15 mouse cellular contexts compared by ENCODE assay signal in the genomic region with DNA sequence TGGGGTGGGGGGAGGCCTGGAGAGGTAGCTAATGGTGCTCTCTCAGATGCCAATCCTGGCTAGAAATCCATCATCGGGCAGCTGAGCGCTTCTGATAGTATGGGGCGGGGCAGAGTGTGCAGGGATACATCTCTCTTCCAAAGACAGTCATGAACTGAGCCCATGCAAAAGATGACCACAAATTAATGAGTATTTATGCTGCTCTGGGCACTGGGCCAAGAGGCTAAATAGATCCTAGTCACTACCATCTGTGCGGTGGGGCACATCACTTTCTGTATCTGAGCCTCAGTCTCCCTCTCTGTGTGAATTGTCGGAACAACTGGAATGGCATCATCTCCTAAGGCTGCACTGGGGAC. TPM values are rescaled to one million over a fixed set of nuclear protein-coding genes. Genes with fewer than 3 reads are reported as not detected.
DNase-seq lines count a peak whose midpoint lies in the region; ATAC-seq and TF ChIP-seq lines count a peak whose summit lies in the region.
"Had no signal": no experiment of that assay in that cellular context is flagged by ENCODE, and none has a peak within 500 bp of the region (broad histone marks: within the 10 kb centered on the region; RNA-seq: fewer than 3 reads in every experiment).

No protein-coding gene starts in this region.

- peaks cover 22% of the 10 kb centered on the region for H3K4me1 ChIP-seq in cerebellum, adult 2 months (ENCODE audit: control insufficient read depth, insufficient read depth, low read length)
- peaks cover 22% of the 10 kb centered on the region for H3K4me1 ChIP-seq in forebrain, embryonic 16.5 days (replicated peaks; ENCODE audit: control insufficient read depth, insufficient read depth, low read length)
- peaks cover 21% of the 10 kb centered on the region for H3K4me1 ChIP-seq in midbrain, embryonic 14.5 days (ENCODE audit: control insufficient read depth, insufficient read depth, low read length)

- no peak for TF ChIP-seq POLR2A in cerebellum, adult 2 months (IDR thresholded peaks at IDR 0.05; ENCODE audit: borderline replicate concordance, insufficient read depth, low read length)

- no peak overlapping the region for H3K4me2 ChIP-seq in forebrain, embryonic 16.5 days (ENCODE audit: low read length)
- no peak overlapping the region for H3K4me2 ChIP-seq in midbrain, embryonic 14.5 days (ENCODE audit: low read length)
- H3K4me2 ChIP-seq: limb, embryonic 13.5 days had no signal

- no peak overlapping the region for H3K4me3 ChIP-seq in cerebellum, adult 2 months (replicated peaks; ENCODE audit: insufficient read depth, low read depth, low read length)
- H3K4me3 ChIP-seq in forebrain, embryonic 16.5 days (replicated peaks; ENCODE audit: low read length) = no peak overlapping the region
- no peak overlapping the region for H3K4me3 ChIP-seq in midbrain, embryonic 14.5 days (replicated peaks; ENCODE audit: low read depth, low read length)
- H3K4me3 ChIP-seq: gastrocnemius, adult 2 months; limb, embryonic 13.5 days had no signal

- intact Hi-C loops in left cerebral cortex, postnatal 4 days (cut with DNase I) = no loop called here

- TF ChIP-seq CTCF in cerebellum, adult 2 months (IDR thresholded peaks at IDR 0.05; ENCODE audit: borderline replicate concordance, insufficient read depth, low read depth, low read length) = no peak

- H3K27ac ChIP-seq in cerebellum, adult 2 months (ENCODE audit: insufficient read depth, low read length) = no peak overlapping the region
- H3K27ac ChIP-seq in forebrain, embryonic 16.5 days (ENCODE audit: low read length) = no peak overlapping the region
- H3K27ac ChIP-seq in midbrain, embryonic 14.5 days (replicated peaks; ENCODE audit: low read depth, low read length) = no peak overlapping the region
- H3K27ac ChIP-seq: gastrocnemius, adult 2 months; kidney, postnatal 0 days; limb, embryonic 13.5 days had no signal

- no peaks in the 10 kb centered on the region for H3K27me3 ChIP-seq in cerebellum, adult 2 months (ENCODE audit: control insufficient read depth, insufficient read depth, low read length)
- H3K27me3 ChIP-seq in forebrain, embryonic 16.5 days (replicated peaks; ENCODE audit: control insufficient read depth, insufficient read depth, low read length) = no peaks in the 10 kb centered on the region
- no peaks in the 10 kb centered on the region for H3K27me3 ChIP-seq in midbrain, embryonic 14.5 days (ENCODE audit: control insufficient read depth, insufficient read depth, low read length)

- ATAC-seq in forebrain, embryonic 16.5 days = peak; percentile 22; the same call in 1 of the 2 replicates
- no peak; the same call in 1 of the 2 replicates for ATAC-seq in midbrain, embryonic 14.5 days (ENCODE audit: low FRiP score, low TSS enrichment)

- peak; percentile 34 to 43 for DNase-seq in cerebellum, adult 2 months
- DNase-seq in cerebellum, adult 11 months = no peak
- DNase-seq in left cerebral cortex, postnatal 4 days = peak; percentile 74
- no peak for DNase-seq in left cerebral cortex, adult 9 months (ENCODE audit: low spot score in 2 of 2)
- DNase-seq in midbrain, embryonic 14.5 days = peak; percentile 59
- DNase-seq in right cerebral cortex, postnatal 4 days = no peak
- DNase-seq in embryo, embryonic 11 days = no peak
- DNase-seq: adrenal gland, postnatal 25 days; gastrocnemius, adult 2 months; heart, postnatal 4 days; lung, adult 18-20 months; thymus, postnatal 36 days had no signal

- H3K9me3 ChIP-seq in forebrain, embryonic 16.5 days (ENCODE audit: control insufficient read depth, low read length) = no peaks in the 10 kb centered on the region
- H3K9me3 ChIP-seq in midbrain, embryonic 14.5 days (ENCODE audit: control insufficient read depth, low read length) = no peaks in the 10 kb centered on the region
- H3K9me3 ChIP-seq: limb, embryonic 13.5 days had no signal

- no peak overlapping the region for H3K9ac ChIP-seq in forebrain, embryonic 16.5 days (replicated peaks; ENCODE audit: low read depth, low read length)
- no peak overlapping the region for H3K9ac ChIP-seq in midbrain, embryonic 14.5 days (replicated peaks; ENCODE audit: low read length)
- H3K9ac ChIP-seq: limb, embryonic 13.5 days had no signal

- no peaks in the 10 kb centered on the region for H3K36me3 ChIP-seq in forebrain, embryonic 16.5 days (ENCODE audit: control insufficient read depth, insufficient read depth)
- no peaks in the 10 kb centered on the region for H3K36me3 ChIP-seq in midbrain, embryonic 14.5 days (ENCODE audit: control insufficient read depth, insufficient read depth, low read length)
- H3K36me3 ChIP-seq: limb, embryonic 13.5 days had no signal

- WGBS in cerebellum, adult 2 months = 52% methylated on average over 5 of the region's 5 CpGs
- WGBS in forebrain, embryonic 16.5 days = 58% methylated on average over 5 of the region's 5 CpGs
- WGBS in midbrain, embryonic 14.5 days = 59% methylated on average over 5 of the region's 5 CpGs

RNA-seq across cellular contexts. Expression of a gene that starts 16.5 kb away (rescaled TPM):
- 54.5 and 59.6 TPM in 2 replicates for polyA plus RNA-seq in cerebellum, adult 2 months (2012; rRNA removed)
- total RNA-seq in left cerebral cortex, postnatal 4 days (2021) = 10 to 100 TPM; 89.0 to 93.9 TPM
- polyA plus RNA-seq in forebrain, embryonic 16.5 days (2015; fragmentation: Nextera tagmentation; extraction: Ambion mirVana) = 107 and 110 TPM in 2 replicates
- polyA plus RNA-seq in midbrain, embryonic 14.5 days (2014; fragmentation: Nextera tagmentation; extraction: Ambion mirVana) = 122 and 165 TPM in 2 replicates

Comparison
In these comparisons a context has a peak if more than half of its experiments do, and no peak if none do; other contexts are left out.
1. DNase-seq: peak in cerebellum, adult 2 months (2 of 2), left cerebral cortex, postnatal 4 days (single experiment) and midbrain, embryonic 14.5 days (single experiment); none in cerebellum, adult 11 months (single experiment), left cerebral cortex, adult 9 months (0 of 2), right cerebral cortex, postnatal 4 days (single experiment) and embryo, embryonic 11 days (single experiment).